Mouse (Mus musculus): Measurements from ENCODE around the gene Angptl7. TPM values are rescaled to one million over a fixed set of nuclear protein-coding genes. Genes with fewer than 3 reads are reported as not detected.
A peak's percentile ranks its signal among the peaks of the same experiment; 100 is the strongest.

Gene Angptl7
- polyA plus RNA-seq, 1 experiment: 2.4 TPM

- DNase-seq: peak; percentile 24
- Histone ChIP-seq H3K4me3 (ENCODE audit: control insufficient read depth, insufficient read depth, low read length) (no peak overlapping the region), H3K4me1 (replicated peaks; ENCODE audit: control insufficient read depth, insufficient read depth, low read length) (no peaks in the 10 kb centered on the region; the same call in 1 of the 2 replicates), H3K36me3 (ENCODE audit: control insufficient read depth, insufficient read depth, low read length) (peaks cover 43% of the 10 kb centered on the region), H3K27ac (ENCODE audit: control insufficient read depth, insufficient read depth, low read length) (no peak overlapping the region), H3K27me3 (ENCODE audit: control insufficient read depth, insufficient read depth, low read length) (no peaks in the 10 kb centered on the region)
- TF ChIP-seq CTCF (IDR thresholded peaks at IDR 0.05; ENCODE audit: borderline replicate concordance, control insufficient read depth, extremely low read depth, insufficient read depth, low read length, poor library complexity) (no peak), POLR2A (IDR thresholded peaks at IDR 0.05; ENCODE audit: control insufficient read depth, extremely low read depth, insufficient read depth, low read length, poor library complexity) (no peak)
- 91% methylated on average over 14 of the region's 14 CpGs for WGBS
Measured at GRCm38 (mm10) chr4:148463208-148463960, 36.9 kb downstream of the Angptl7 start.

- 96% methylated on average over 13 of the region's 13 CpGs for WGBS
Measured at GRCm38 (mm10) chr4:148462717-148463116, 37.5 kb downstream of the Angptl7 start.

GRCm38 (mm10) chr4:148461772-148462171 lies 38.5 kb downstream of the Angptl7 start:
- peaks cover 41% of the 10 kb centered on the region for H3K36me3 ChIP-seq (ENCODE audit: control insufficient read depth, insufficient read depth, low read length)

More at GRCm38 (mm10) chr4:148462717-148463116, 37.5 kb downstream of the Angptl7 start:
- no peak overlapping the region for H3K27ac ChIP-seq (ENCODE audit: control insufficient read depth, insufficient read depth, low read length)
- DNase-seq: no peak
- peaks cover 41% of the 10 kb centered on the region for H3K36me3 ChIP-seq (ENCODE audit: control insufficient read depth, insufficient read depth, low read length)
- no peak overlapping the region for H3K4me3 ChIP-seq (ENCODE audit: control insufficient read depth, insufficient read depth, low read length)
- TF ChIP-seq POLR2A (IDR thresholded peaks at IDR 0.05; ENCODE audit: control insufficient read depth, extremely low read depth, insufficient read depth, low read length, poor library complexity): no peak
- no peak for TF ChIP-seq CTCF (IDR thresholded peaks at IDR 0.05; ENCODE audit: borderline replicate concordance, control insufficient read depth, extremely low read depth, insufficient read depth, low read length, poor library complexity)
- no peaks in the 10 kb centered on the region; the same call in 1 of the 2 replicates for H3K4me1 ChIP-seq (replicated peaks; ENCODE audit: control insufficient read depth, insufficient read depth, low read length)
- H3K27me3 ChIP-seq (ENCODE audit: control insufficient read depth, insufficient read depth, low read length): no peaks in the 10 kb centered on the region

GRCm38 (mm10) chr4:148460656-148461284 lies 39.5 kb downstream of the Angptl7 start:
- TF ChIP-seq POLR2A (IDR thresholded peaks at IDR 0.05; ENCODE audit: control insufficient read depth, extremely low read depth, insufficient read depth, low read length, poor library complexity) (no peak), CTCF (IDR thresholded peaks at IDR 0.05; ENCODE audit: borderline replicate concordance, control insufficient read depth, extremely low read depth, insufficient read depth, low read length, poor library complexity) (no peak)
- Histone ChIP-seq H3K36me3 (ENCODE audit: control insufficient read depth, insufficient read depth, low read length) (peaks cover 35% of the 10 kb centered on the region), H3K4me1 (replicated peaks; ENCODE audit: control insufficient read depth, insufficient read depth, low read length) (no peaks in the 10 kb centered on the region; the same call in 1 of the 2 replicates), H3K27ac (ENCODE audit: control insufficient read depth, insufficient read depth, low read length) (no peak overlapping the region), H3K27me3 (ENCODE audit: control insufficient read depth, insufficient read depth, low read length) (no peaks in the 10 kb centered on the region), H3K4me3 (ENCODE audit: control insufficient read depth, insufficient read depth, low read length) (no peak overlapping the region)
- no peak for DNase-seq
- 97% methylated on average over 12 of the region's 12 CpGs for WGBS

More at GRCm38 (mm10) chr4:148461772-148462171, 38.5 kb downstream of the Angptl7 start:
- DNase-seq: no peak
- H3K4me1 ChIP-seq (replicated peaks; ENCODE audit: control insufficient read depth, insufficient read depth, low read length): no peaks in the 10 kb centered on the region; the same call in 1 of the 2 replicates
- no peak overlapping the region for H3K27ac ChIP-seq (ENCODE audit: control insufficient read depth, insufficient read depth, low read length)
- no peaks in the 10 kb centered on the region for H3K27me3 ChIP-seq (ENCODE audit: control insufficient read depth, insufficient read depth, low read length)
- 92% methylated on average over 4 of the region's 4 CpGs for WGBS
- no peak overlapping the region for H3K4me3 ChIP-seq (ENCODE audit: control insufficient read depth, insufficient read depth, low read length)
- TF ChIP-seq CTCF (IDR thresholded peaks at IDR 0.05; ENCODE audit: borderline replicate concordance, control insufficient read depth, extremely low read depth, insufficient read depth, low read length, poor library complexity): no peak

GRCm38 (mm10) chr4:148455477-148456025 lies 44.7 kb downstream of the Angptl7 start:
- TF ChIP-seq CTCF (IDR thresholded peaks at IDR 0.05; ENCODE audit: borderline replicate concordance, control insufficient read depth, extremely low read depth, insufficient read depth, low read length, poor library complexity): no peak
- no peak for TF ChIP-seq POLR2A (IDR thresholded peaks at IDR 0.05; ENCODE audit: control insufficient read depth, extremely low read depth, insufficient read depth, low read length, poor library complexity)
- peaks cover 46% of the 10 kb centered on the region for H3K36me3 ChIP-seq (ENCODE audit: control insufficient read depth, insufficient read depth, low read length)
- no peaks in the 10 kb centered on the region for H3K27me3 ChIP-seq (ENCODE audit: control insufficient read depth, insufficient read depth, low read length)
- no peak overlapping the region for H3K27ac ChIP-seq (ENCODE audit: control insufficient read depth, insufficient read depth, low read length)
- DNase-seq: no peak
- H3K4me3 ChIP-seq (ENCODE audit: control insufficient read depth, insufficient read depth, low read length): no peak overlapping the region
- 96% methylated on average over 5 of the region's 5 CpGs for WGBS
- no peaks in the 10 kb centered on the region for H3K4me1 ChIP-seq (replicated peaks; ENCODE audit: control insufficient read depth, insufficient read depth, low read length)

- 0 out of 2 replicates have a peak, but pooled peaks cover 3% of the 10 kb centered on the region for H3K4me1 ChIP-seq (replicated peaks; ENCODE audit: control insufficient read depth, insufficient read depth, low read length)
- H3K27ac ChIP-seq (ENCODE audit: control insufficient read depth, insufficient read depth, low read length): no peak overlapping the region
- H3K4me3 ChIP-seq (ENCODE audit: control insufficient read depth, insufficient read depth, low read length): no peak overlapping the region
- no peaks in the 10 kb centered on the region for H3K27me3 ChIP-seq (ENCODE audit: control insufficient read depth, insufficient read depth, low read length)
- TF ChIP-seq POLR2A (IDR thresholded peaks at IDR 0.05; ENCODE audit: control insufficient read depth, extremely low read depth, insufficient read depth, low read length, poor library complexity) (no peak), CTCF (IDR thresholded peaks at IDR 0.05; ENCODE audit: borderline replicate concordance, control insufficient read depth, extremely low read depth, insufficient read depth, low read length, poor library complexity) (no peak)
- DNase-seq: no peak
- 97% methylated on average over 11 of the region's 11 CpGs for WGBS
- peaks cover 40% of the 10 kb centered on the region for H3K36me3 ChIP-seq (ENCODE audit: control insufficient read depth, insufficient read depth, low read length)
Measured at GRCm38 (mm10) chr4:148453707-148454106, 46.6 kb downstream of the Angptl7 start.
